Mouse (Mus musculus): ENCODE results near the gene Trpv4. TPM values are rescaled to one million over a fixed set of nuclear protein-coding genes. Genes with fewer than 3 reads are reported as not detected.

The Trpv4 gene
- total RNA-seq, 2 experiments from 2014 or later = 0.87 to 2.1 TPM

DNA sequence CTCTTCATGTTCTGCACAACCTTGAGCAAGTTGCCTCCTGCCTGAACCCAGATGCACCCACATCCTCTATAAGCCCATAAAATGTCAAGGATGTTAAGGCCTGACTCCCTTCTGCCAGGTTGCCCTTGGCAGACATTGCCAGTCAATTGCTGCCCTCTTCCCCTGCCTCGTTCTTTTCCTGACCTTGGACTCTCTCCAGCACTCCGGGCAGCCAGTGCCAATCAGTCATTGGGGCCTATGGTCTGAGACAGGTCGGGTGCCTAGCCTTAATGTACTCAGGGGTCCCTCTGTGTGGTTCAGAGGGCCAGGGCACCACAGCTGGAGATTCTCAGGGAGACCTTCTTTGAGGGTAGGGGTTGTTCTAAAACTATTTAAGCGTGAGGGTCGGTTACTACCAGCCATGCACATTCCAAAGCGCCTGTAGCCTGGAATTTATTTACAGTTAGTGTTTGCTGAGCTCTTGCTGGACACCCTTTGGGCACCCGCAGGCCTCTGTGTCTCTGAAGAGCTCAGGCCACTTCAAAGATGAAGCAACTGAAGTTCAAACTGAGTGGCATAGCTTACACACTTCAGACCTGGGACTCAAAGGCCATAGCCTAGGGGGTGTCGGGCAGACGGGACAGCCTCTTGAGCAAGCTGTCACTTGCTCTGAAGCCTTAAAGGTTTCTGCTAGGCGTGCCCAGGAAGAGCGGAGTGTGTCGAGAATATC, 84.1 kb downstream of the Trpv4 start:
- intact Hi-C loops (cut with DNase I) = loop anchor here (5.0 kb wide), 1 partner anchor 112 kb away; no protein-coding TSS in a partner anchor
- no peak for DNase-seq

DNA sequence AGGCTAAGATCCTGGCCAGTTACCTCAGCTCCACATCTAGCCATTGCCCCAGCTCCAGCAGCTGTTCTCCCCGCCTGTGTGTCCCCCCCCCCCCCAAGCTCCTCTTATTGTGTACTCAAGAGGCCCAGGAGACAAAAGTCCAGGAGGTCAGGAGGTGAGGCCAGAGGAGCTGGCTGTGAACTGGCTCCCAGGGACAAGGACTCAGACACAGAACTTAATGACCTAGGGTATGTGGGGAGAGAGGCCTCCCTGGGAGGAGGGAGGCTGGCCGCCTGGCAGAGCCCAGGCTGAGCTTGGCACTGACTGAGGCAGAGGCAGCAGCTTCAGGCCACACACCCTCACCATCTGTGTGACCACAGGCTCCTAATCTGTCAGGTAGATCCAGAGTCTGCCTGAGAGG, 85.2 kb downstream of the Trpv4 start:
- intact Hi-C loops (cut with DNase I) = loop anchor here (5.0 kb wide), 1 partner anchor 111 kb away; no protein-coding TSS in a partner anchor
- no peak for DNase-seq

Other genes with a start within 250 kb of the Trpv4 start
- gene Mmab, start 214.4 kb downstream of the Trpv4 start, total RNA-seq (2021) = 10 to 100 TPM; 10.9 to 13.4 TPM
- 1 to 10 TPM; 8.3 to 9.4 TPM for gene Mvk, start 214.2 kb downstream of the Trpv4 start, total RNA-seq (2021)
- gene Fam222a, start 90.4 kb downstream of the Trpv4 start, total RNA-seq (2021) = under 1 TPM; 0.22 to 0.28 TPM
- 1 to 10 TPM; 7.3 to 7.9 TPM for gene Gltp, start 32.6 kb upstream of the Trpv4 start, total RNA-seq (2021)
- gene Tchp, start 49.3 kb upstream of the Trpv4 start, total RNA-seq (2021) = 1 to 10 TPM; 2.7 to 2.9 TPM
- 10 to 100 TPM; 18.8 to 21.4 TPM for gene Ankrd13a, start 116.3 kb upstream of the Trpv4 start, total RNA-seq (2021)
- gene Git2, start 117.1 kb upstream of the Trpv4 start, total RNA-seq (2021) = 10 to 100 TPM; 15.9 to 17.4 TPM
- gene 1500011B03Rik, start 165.0 kb upstream of the Trpv4 start, total RNA-seq (2021) = 1 to 10 TPM; 4.9 to 5.2 TPM
- gene 4930519G04Rik, start 195.2 kb upstream of the Trpv4 start, total RNA-seq (2021) = not detected
- gene Gm9936, start 200.3 kb upstream of the Trpv4 start, total RNA-seq (2021) = not detected
- 1 to 10 TPM; 1.2 to 2.7 TPM for gene Oasl2, start 238.5 kb upstream of the Trpv4 start, total RNA-seq (2021)